Mouse (Mus musculus) C2C12 (cell line): Measurements from ENCODE around the gene Wbp2. TPM values are rescaled to one million over a fixed set of nuclear protein-coding genes. Genes with fewer than 3 reads are reported as not detected.
"Not testable (repeated sequence)": the region's sequence is repeated elsewhere in the genome, so short reads cannot be mapped to it uniquely, and the experiment has no call there.

Experiments used
- H3K27me3 ChIP-seq: one replicate; pipeline ENCODE4 v1.6.1; 2011; ENCODE audit not compliant: control insufficient read depth, insufficient read depth, insufficient read length
- H3K36me3 ChIP-seq: one replicate; pipeline ENCODE4 v1.6.1; 2011; ENCODE audit not compliant: control insufficient read depth, insufficient read depth
- H3K4me3 ChIP-seq: one replicate; pipeline ENCODE4 v1.5.1; 2011; ENCODE audit warnings: mild to moderate bottlenecking, control low read depth; ENCODE audit not compliant: poor library complexity, insufficient read depth, severe bottlenecking
- H3K79me2 ChIP-seq: one replicate; pipeline ENCODE4 v1.6.1; 2011; ENCODE audit not compliant: control insufficient read depth, insufficient read depth
- H3K79me3 ChIP-seq: one replicate; pipeline ENCODE4 v1.6.1; 2011; ENCODE audit warnings: low read depth, control low read depth
- H3ac ChIP-seq: one replicate; pipeline ENCODE3; 2011; ENCODE audit warnings: low read depth; ENCODE audit not compliant: control insufficient read depth, insufficient read length
- CEBPB ChIP-seq: IDR thresholded peaks from one replicate; pipeline ENCODE4 v1.6.1; 2011; ENCODE audit warnings: low read depth, mild to moderate bottlenecking, control low read depth, moderate library complexity
- CTCF ChIP-seq: IDR thresholded peaks from one replicate; pipeline ENCODE4 v1.5.1; 2011; ENCODE audit not compliant: control insufficient read depth, insufficient read depth, insufficient read length
- FOSL1 ChIP-seq: IDR thresholded peaks from one replicate; pipeline ENCODE4 v1.8.0; 2011; ENCODE audit warnings: mild to moderate bottlenecking, low read length; ENCODE audit not compliant: poor library complexity, insufficient read depth, severe bottlenecking
- MAX ChIP-seq: IDR thresholded peaks from one replicate; pipeline ENCODE4 v1.6.1; 2011; ENCODE audit warnings: mild to moderate bottlenecking, control low read depth
- MYOD1 ChIP-seq: IDR thresholded peaks from one replicate; pipeline ENCODE4 v1.6.1; 2011; ENCODE audit warnings: low read depth; ENCODE audit not compliant: control insufficient read depth, insufficient read length
- MYOG ChIP-seq: IDR thresholded peaks from one replicate; pipeline ENCODE4 v1.6.1; 2011; ENCODE audit not compliant: control insufficient read depth, insufficient read length; ENCODE audit errors: extremely low read depth
- USF1 ChIP-seq: IDR thresholded peaks from one replicate; pipeline ENCODE4 v1.6.1; 2011; ENCODE audit warnings: low read depth, mild to moderate bottlenecking, control low read depth, moderate library complexity
- polyA plus RNA-seq: library from polyadenylated mRNA; unstranded; fragments of >200 nt; fragmentation: generic; extraction: Trizol; gene quantifications from one replicate; pipeline ENCODE4 v1.2.1, GENCODE M21; 2012; ENCODE audit warnings: missing spikeins

The Wbp2 gene
- polyA plus RNA-seq, 1 experiment, result 87.6 TPM

GRCm38 (mm10) chr11:116126261-116126660 is 39.5 kb upstream of the Wbp2 start:
- no peaks in the 10 kb centered on the region for H3K27me3 ChIP-seq
- TF ChIP-seq USF1 (no peak), CTCF (no peak), CEBPB (no peak), MYOD1 (no peak), FOSL1 (no peak), MYOG (no peak), MAX (no peak)
- peaks cover 18% of the 10 kb centered on the region for H3K79me2 ChIP-seq
- H3K4me3 ChIP-seq, result no peak overlapping the region
- H3K36me3 ChIP-seq, result peaks cover 29% of the 10 kb centered on the region
- H3K79me3 ChIP-seq, result no peaks in the 10 kb centered on the region
- no peak overlapping the region for H3ac ChIP-seq

GRCm38 (mm10) chr11:116121731-116122245 is 35.0 kb upstream of the Wbp2 start:
- not testable (repeated sequence) for H3K27me3 ChIP-seq, H3K79me3 ChIP-seq, H3K79me2 ChIP-seq, H3ac ChIP-seq, H3K4me3 ChIP-seq
- H3K36me3 ChIP-seq, result peaks cover 27% of the 10 kb centered on the region

GRCm38 (mm10) chr11:116117819-116118218 is 31.0 kb upstream of the Wbp2 start:
- no peak overlapping the region for H3K4me3 ChIP-seq

GRCm38 (mm10) chr11:116117241-116117640 is 30.4 kb upstream of the Wbp2 start:
- Histone ChIP-seq H3K27me3 (no peaks in the 10 kb centered on the region), H3K36me3 (no peaks in the 10 kb centered on the region), H3K79me2 (no peaks in the 10 kb centered on the region), H3ac (no peak overlapping the region), H3K79me3 (no peaks in the 10 kb centered on the region), H3K4me3 (no peak overlapping the region)
- TF ChIP-seq MYOG (no peak), FOSL1 (no peak), USF1 (no peak), MAX (no peak)

More at GRCm38 (mm10) chr11:116117819-116118218, 31.0 kb upstream of the Wbp2 start:
- H3ac ChIP-seq, result no peak overlapping the region
- H3K27me3 ChIP-seq, result no peaks in the 10 kb centered on the region
- peaks cover 5% of the 10 kb centered on the region for H3K36me3 ChIP-seq
- H3K79me3 ChIP-seq, result no peaks in the 10 kb centered on the region
- no peaks in the 10 kb centered on the region for H3K79me2 ChIP-seq
- TF ChIP-seq MYOG (no peak), FOSL1 (no peak), MAX (no peak), CEBPB (no peak), CTCF (no peak), USF1 (no peak), MYOD1 (no peak)

GRCm38 (mm10) chr11:116111611-116112203 is 24.9 kb upstream of the Wbp2 start:
- Histone ChIP-seq H3K27me3 (no peaks in the 10 kb centered on the region), H3K4me3 (no peak overlapping the region), H3ac (no peak overlapping the region), H3K79me3 (peaks cover 9% of the 10 kb centered on the region), H3K79me2 (peaks cover 33% of the 10 kb centered on the region), H3K36me3 (peaks cover 13% of the 10 kb centered on the region)
- no peak for TF ChIP-seq MYOG
- TF ChIP-seq CTCF, result no peak
- TF ChIP-seq CEBPB, result no peak
- no peak for TF ChIP-seq FOSL1
- TF ChIP-seq MYOD1, result no peak
- TF ChIP-seq MAX, result no peak
- TF ChIP-seq USF1, result no peak

- Histone ChIP-seq H3ac (no peak overlapping the region), H3K79me3 (peaks cover 9% of the 10 kb centered on the region), H3K27me3 (no peaks in the 10 kb centered on the region), H3K4me3 (no peak overlapping the region), H3K79me2 (peaks cover 39% of the 10 kb centered on the region), H3K36me3 (peaks cover 19% of the 10 kb centered on the region)
- TF ChIP-seq MYOG (no peak), CEBPB (no peak), USF1 (no peak), FOSL1 (no peak), MAX (no peak), CTCF (no peak), MYOD1 (no peak)
These were observed 24.3 kb upstream of the Wbp2 start for GRCm38 (mm10) chr11:116111067-116111466.
